Mouse (Mus musculus): ENCODE data around the gene Srprb. TPM values are rescaled to one million over a fixed set of nuclear protein-coding genes. Genes with fewer than 3 reads are reported as not detected.

The Srprb gene
- polyA plus RNA-seq, 2 experiments from 2014 or later, result 22.9 to 28.7 TPM

DNA sequence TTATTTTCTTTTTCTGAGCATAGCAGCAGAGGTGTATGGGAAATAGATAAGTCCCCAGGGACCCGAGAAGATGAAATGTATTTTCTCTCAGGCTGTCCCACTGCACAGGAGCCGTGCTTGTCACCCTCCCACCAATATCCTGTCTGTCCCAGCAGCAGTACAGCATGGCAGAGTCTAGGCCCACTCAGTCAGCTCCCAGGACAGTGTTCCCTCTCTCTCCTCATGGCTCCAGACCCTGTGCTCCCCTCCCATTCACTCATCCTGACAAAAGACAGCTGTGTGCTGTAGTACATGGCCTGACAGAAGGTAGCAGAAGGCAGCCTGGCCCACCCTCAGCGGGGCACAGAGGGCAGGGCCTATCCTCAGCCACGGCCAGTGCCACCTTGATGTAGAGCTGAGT lies 58.1 kb downstream of the Srprb start:
- no peak for ATAC-seq

DNA sequence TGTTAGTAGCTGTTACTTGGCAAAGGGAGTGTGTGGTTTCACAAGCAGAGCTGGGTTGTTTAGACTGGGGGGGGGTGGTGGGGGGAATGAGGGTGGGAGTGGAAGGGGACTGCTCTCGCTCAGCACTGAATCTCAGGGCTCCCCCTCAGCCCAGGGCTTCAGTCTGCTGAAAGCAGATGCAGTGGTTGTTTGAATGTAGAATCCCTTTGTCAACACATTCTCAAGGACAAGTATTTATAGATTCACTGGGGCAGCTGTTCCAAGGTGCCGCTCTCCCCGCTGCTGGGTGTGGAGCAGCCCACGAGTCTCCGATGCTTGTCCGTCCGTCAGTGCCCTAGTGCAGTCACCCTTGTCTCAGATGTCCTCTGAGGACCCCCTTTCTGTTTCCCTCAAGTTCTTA lies 60.7 kb downstream of the Srprb start:
- no peak for ATAC-seq

DNA sequence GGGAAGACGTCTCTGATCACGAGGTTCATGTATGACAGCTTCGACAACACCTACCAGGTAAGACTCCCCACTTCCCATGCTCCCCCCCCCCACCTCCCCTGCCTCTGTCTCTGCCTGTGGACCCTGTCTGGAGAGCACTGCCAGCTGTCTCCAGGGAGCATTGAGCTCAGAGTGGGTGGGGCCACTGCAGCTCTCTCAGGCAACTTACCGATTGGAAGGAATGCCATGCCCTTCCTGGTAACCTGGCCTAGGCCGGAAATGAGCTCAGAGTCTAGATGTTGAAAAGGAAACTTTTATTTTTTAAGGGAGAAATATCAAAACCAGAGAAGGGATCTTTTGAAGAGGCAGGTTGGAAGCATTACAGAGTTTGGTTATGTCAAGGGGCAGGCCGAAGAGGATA lies 61.6 kb downstream of the Srprb start:
- no peak for ATAC-seq

GRCm38 (mm10) chr9:103139481-103139880 lies 62.5 kb downstream of the Srprb start:
- no peak for ATAC-seq

Other genes with a start within 250 kb of the Srprb start
- under 1 TPM in 1 of 2 experiments, not detected in 1; 0.27 TPM for gene Slco2a1, start 213.4 kb downstream of the Srprb start, polyA plus RNA-seq (2017; shearing (Covaris generic))
- 1 to 10 TPM in 1 of 2 experiments, under 1 TPM in 1; 0.09 to 4.9 TPM for gene Rab6b, start 90.3 kb downstream of the Srprb start, polyA plus RNA-seq (2017; shearing (Covaris generic))
- 1 to 10 TPM; 1.1 to 1.2 TPM for gene Gm20425, start 28.2 kb upstream of the Srprb start, polyA plus RNA-seq (2017; shearing (Covaris generic))
- 1 to 10 TPM; 1.3 to 1.9 TPM for gene Trf, start 28.3 kb upstream of the Srprb start, polyA plus RNA-seq (2017; shearing (Covaris generic))
- under 1 TPM in 1 of 2 experiments, not detected in 1; 0.93 TPM for gene 1300017J02Rik, start 102.9 kb upstream of the Srprb start, polyA plus RNA-seq (2017; shearing (Covaris generic))
- gene Topbp1, start 103.1 kb upstream of the Srprb start, polyA plus RNA-seq (2017; shearing (Covaris generic)), result 10 to 100 TPM; 26.2 to 30.4 TPM
- 100 to 1,000 TPM in 1 of 2 experiments, 10 to 100 TPM in 1; 72.7 to 110 TPM for gene Cdv3, start 163.7 kb upstream of the Srprb start, polyA plus RNA-seq (2017; shearing (Covaris generic))